Mouse (Mus musculus) spleen, postnatal 36 days (tissue): ENCODE data around the gene Cnga3.

ENCODE experiments used
- DNase-seq, 2 experiments: peaks; one replicate each; pipeline ENCODE4 v3.0.0; 2022; ENCODE audit warnings: low spot score in 2 of 2, mixed read lengths in 1 of 2

Cnga3 gene

GRCm38 (mm10) chr1:37286556-37286955 lies 72.3 kb downstream of the Cnga3 start:
- no peak for DNase-seq

GRCm38 (mm10) chr1:37287748-37288147 lies 73.5 kb downstream of the Cnga3 start:
- DNase-seq = no peak

GRCm38 (mm10) chr1:37288181-37288935 lies 74.1 kb downstream of the Cnga3 start:
- DNase-seq = no peak

- DNase-seq = no peak
These were observed 74.7 kb downstream of the Cnga3 start for GRCm38 (mm10) chr1:37288941-37289340.

- no peak for DNase-seq
These were observed 82.2 kb downstream of the Cnga3 start for GRCm38 (mm10) chr1:37296414-37296813.

GRCm38 (mm10) chr1:37298904-37299303 lies 84.7 kb downstream of the Cnga3 start:
- no peak for DNase-seq

GRCm38 (mm10) chr1:37299540-37300491 lies 85.6 kb downstream of the Cnga3 start, which contains the start of gene Inpp4a:
Gene Inpp4a, plus strand, starts transcription at chr1:37299865.
- peak; percentile 90 to 91 for DNase-seq

- DNase-seq = no peak
These were observed 86.4 kb downstream of the Cnga3 start for GRCm38 (mm10) chr1:37300650-37301049.

GRCm38 (mm10) chr1:37302801-37303200 lies 88.6 kb downstream of the Cnga3 start:
- DNase-seq = no peak

- no peak for DNase-seq
These were observed 91.6 kb downstream of the Cnga3 start for GRCm38 (mm10) chr1:37305691-37306287.

GRCm38 (mm10) chr1:37307586-37307985 lies 93.4 kb downstream of the Cnga3 start:
- DNase-seq = peak in 1 of 2 experiments; percentile 25

GRCm38 (mm10) chr1:37308021-37308742 lies 93.9 kb downstream of the Cnga3 start:
- DNase-seq = no peak

- peak; percentile 41 to 55 for DNase-seq
These were observed 94.5 kb downstream of the Cnga3 start for GRCm38 (mm10) chr1:37308743-37309100.

GRCm38 (mm10) chr1:37309939-37310515 lies 95.8 kb downstream of the Cnga3 start:
- peak; percentile 32 to 44 for DNase-seq
